Mouse (Mus musculus) fat pad, adult 2 months (tissue): ENCODE measurements at regions not wholly inside any gene's neighbourhood (a gene's known extent, or its start where the extent isn't known, plus 50 kb on each side); places are given as distances from the start of the nearest gene placed in this dataset.
"Not testable (repeated sequence)": the region's sequence is repeated elsewhere in the genome, so short reads cannot be mapped to it uniquely, and the experiment has no call there.

Source experiments
- DNase-seq: peaks from one replicate; pipeline ENCODE4 v3.0.0-alpha.2; 2011; ENCODE audit warnings: low read depth, low spot score; ENCODE audit errors: extremely low read depth

DNA sequence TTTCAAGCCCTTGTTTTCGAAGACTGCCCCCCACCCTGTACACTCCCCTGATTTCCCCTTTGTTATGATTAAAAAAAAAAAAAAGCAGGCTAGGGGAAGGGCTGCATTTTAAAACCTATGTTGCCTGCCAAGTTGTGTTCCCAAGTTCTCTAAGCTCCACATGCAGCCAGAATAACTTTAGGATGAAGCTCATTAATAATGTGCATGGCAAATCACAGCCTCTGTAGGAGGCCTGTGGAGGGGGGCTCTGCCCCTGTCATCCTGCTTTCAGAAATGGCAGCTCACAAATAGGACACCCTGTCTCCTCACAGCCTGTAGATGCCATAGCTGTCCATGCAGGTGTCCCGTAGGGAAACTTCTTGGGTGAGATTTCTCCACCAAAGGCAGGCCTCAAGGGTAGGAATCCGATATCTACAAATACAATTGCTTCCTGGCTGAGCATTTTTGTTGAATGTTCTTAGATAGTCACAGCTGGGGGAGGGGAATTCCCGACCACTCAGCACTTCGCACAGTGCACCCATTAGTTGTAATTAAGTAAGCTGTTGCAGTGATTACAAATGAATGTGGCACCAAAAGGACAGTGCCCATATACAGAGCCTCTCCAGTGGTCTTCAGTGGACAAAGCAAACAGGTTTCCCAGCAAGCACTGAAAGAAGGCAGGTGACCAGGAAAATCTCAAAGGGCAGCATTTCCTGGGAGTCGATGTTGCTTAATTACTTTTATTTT lies 389.1 kb upstream of the Klhl29 start:
- DNase-seq, result no peak

DNA sequence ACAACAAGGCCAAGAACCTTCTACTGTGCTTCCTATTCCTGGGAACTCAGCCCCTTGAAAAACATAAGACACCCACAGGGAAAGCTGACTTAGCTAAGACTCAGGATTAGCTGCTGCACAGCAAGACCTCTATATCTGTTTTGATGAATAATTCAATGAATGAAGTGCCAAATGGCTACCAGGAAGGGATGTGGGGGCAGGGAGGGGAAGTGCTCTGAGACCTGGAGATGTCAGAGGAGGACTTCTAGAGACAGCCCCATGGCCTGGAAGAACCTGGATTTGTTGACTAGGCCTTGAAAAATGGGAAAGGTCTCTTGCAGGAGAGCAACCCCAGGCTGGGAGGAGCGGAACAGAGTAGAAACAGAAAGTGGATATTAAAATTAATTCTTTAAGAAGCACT lies 388.5 kb upstream of the Klhl29 start:
- DNase-seq, result no peak

DNA sequence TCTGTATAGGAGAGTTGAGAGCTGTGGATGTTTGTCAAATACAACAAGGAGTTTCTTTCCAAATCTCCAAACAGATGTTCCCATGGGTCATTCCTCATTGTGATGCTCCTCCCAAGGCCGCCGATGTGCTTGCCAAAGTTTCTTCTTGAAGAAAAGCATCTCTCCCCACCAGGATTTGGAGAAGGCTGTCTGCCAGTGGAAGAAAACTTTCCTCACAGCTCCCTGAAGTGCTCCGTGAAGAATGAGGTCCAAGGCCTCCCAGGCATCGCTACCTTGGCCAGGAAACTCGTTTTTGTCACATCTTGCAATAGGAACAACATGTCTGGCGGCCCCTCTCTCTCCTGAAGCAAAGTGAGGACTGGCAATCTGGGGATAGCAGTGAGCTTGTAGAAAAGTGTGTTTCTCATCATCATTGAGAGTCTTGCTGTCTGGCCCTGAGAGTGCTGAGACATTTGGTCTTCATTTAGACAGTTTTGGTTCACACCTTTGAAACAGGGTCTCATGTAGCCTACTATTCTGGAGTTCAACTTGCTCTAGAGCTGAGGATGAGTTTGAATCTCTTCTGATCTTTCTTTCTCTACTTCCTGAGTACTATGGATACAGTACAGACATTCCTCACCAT lies 386.9 kb upstream of the Klhl29 start:
- DNase-seq, result no peak

DNA sequence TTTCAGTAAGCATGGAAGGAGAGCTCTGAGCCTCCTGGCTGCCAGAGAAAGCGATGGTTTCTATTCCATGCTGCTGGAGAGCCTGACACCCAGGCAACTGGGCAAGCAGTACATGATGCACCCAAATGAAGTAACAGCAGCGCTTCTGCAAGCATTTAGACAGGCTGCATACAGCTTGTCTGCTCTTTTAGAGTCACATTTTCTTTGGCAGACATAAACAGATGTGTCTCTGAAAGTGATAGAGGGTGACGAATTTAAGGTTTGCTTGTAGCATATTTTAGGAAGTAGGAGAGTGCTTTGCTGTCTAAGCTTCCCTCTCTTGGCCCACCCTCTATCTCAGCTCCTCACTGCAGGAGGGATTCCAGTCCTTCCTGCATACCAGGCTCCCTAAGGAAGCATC lies 384.0 kb upstream of the Klhl29 start:
- DNase-seq, result no peak

- no peak for DNase-seq
Measured at GRCm38 (mm10) chr12:5757766-5758165, 382.3 kb upstream of the Klhl29 start.

GRCm38 (mm10) chr12:5757361-5757760 lies 381.9 kb upstream of the Klhl29 start:
- no peak for DNase-seq

- no peak for DNase-seq
Measured at GRCm38 (mm10) chr12:5753831-5754230, 378.3 kb upstream of the Klhl29 start.

GRCm38 (mm10) chr12:5744086-5744709 lies 368.7 kb upstream of the Klhl29 start:
- DNase-seq, result no peak

GRCm38 (mm10) chr12:5736066-5736465 lies 360.6 kb upstream of the Klhl29 start:
- no peak for DNase-seq

GRCm38 (mm10) chr12:5734902-5735301 lies 359.4 kb upstream of the Klhl29 start:
- DNase-seq, result no peak

DNA sequence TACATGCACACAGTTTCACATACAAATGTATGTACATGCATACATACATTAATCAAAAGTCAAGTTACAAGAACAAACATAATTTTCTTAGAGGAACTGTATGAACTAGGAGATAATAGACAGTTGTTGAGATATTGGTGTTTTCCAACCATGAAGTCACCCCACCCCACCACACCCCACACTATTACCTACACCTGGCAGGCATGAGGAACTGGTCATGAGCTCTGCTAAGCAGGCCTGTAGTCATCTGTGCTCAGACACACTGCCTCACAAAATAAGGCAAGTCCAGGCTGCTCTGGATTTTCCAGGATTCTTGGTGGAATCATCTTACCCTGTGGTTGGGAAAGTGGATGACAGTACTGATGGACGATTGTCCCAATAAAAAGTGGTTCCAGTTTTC lies 347.6 kb upstream of the Klhl29 start:
- no peak for DNase-seq

DNA sequence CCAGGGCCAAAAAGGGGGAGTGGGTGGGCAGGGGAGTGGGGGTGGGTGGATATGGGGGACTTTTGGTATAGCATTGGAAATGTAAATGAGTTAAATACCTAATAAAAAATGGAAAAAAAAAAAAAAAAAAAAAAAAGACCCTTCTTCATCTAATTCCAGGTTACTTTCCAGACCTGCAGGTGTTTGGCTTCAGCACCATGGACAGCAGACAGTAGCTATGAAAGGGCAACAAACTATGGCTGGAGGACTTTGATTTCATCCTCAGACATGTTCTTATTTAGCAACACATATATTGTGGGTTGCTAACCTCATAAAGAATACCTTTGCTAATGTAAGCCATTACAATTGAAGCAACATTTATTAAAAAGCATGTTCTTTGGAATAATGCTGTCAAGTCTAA lies 342.0 kb upstream of the Klhl29 start:
- DNase-seq, result not testable (repeated sequence)

GRCm38 (mm10) chr12:5698778-5699454 lies 323.4 kb upstream of the Klhl29 start:
- DNase-seq, result no peak

- no peak for DNase-seq
Measured at GRCm38 (mm10) chr12:5682182-5682581, 306.7 kb upstream of the Klhl29 start.

- not testable (repeated sequence) for DNase-seq
Measured at GRCm38 (mm10) chr12:5678126-5678525, 302.6 kb upstream of the Klhl29 start.

DNA sequence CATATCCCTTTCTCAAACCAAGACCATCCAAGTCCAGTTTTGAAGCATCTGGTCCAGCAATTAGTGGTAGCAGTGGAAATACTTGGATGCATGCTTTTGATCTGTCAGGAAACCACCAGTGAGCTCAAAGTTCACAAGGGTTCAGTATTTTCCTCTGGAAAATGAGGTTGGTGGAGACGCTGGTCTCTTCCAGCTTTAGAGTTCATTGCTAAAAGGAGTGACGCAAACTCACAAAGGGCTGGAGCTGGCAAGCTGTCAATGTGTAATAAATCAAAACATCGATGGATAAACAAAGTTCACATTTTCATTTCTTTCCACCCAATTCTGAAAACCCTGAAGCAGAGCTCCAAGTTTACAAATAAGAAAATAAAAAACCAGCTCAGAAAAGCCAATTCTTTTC lies 293.0 kb upstream of the Klhl29 start:
- no peak for DNase-seq

- DNase-seq, result no peak
Measured at GRCm38 (mm10) chr12:5637571-5638275, 262.2 kb upstream of the Klhl29 start.

- no peak for DNase-seq
Measured at GRCm38 (mm10) chr12:5633971-5634370, 258.5 kb upstream of the Klhl29 start.

GRCm38 (mm10) chr12:5601084-5601654 lies 225.7 kb upstream of the Klhl29 start:
- DNase-seq, result no peak

- no peak for DNase-seq
Measured at GRCm38 (mm10) chr12:5599426-5599825, 223.9 kb upstream of the Klhl29 start.

GRCm38 (mm10) chr12:5598961-5599360 lies 223.5 kb upstream of the Klhl29 start:
- no peak for DNase-seq
